Comparison of ENCODE assay signal across 9 mouse cellular contexts in genomic region chr17:65614431-65614830, GRCm38 (mm10). TPM values are rescaled to one million over a fixed set of nuclear protein-coding genes. Genes with fewer than 3 reads are reported as not detected.
DNase-seq lines count a peak whose midpoint lies in the region; ATAC-seq and TF ChIP-seq lines count a peak whose summit lies in the region.
"Had no signal": no experiment of that assay in that cellular context is flagged by ENCODE, and none has a peak within 500 bp of the region (broad histone marks: within the 10 kb centered on the region; RNA-seq: fewer than 3 reads in every experiment).

No protein-coding gene starts in this region.

- H3K4me3 ChIP-seq in limb, embryonic 14.5 days (replicated peaks; ENCODE audit: low read length) = peak overlapping the region; percentile 96
- H3K4me3 ChIP-seq in stomach, embryonic 16.5 days (replicated peaks; ENCODE audit: low read length) = peak overlapping the region; percentile 96

- H3K4me1 ChIP-seq in limb, embryonic 14.5 days (ENCODE audit: control insufficient read depth, insufficient read depth, low read length) = peaks cover 19% of the 10 kb centered on the region
- peaks cover 13% of the 10 kb centered on the region for H3K4me1 ChIP-seq in stomach, embryonic 16.5 days (ENCODE audit: control insufficient read depth, insufficient read depth, low read length)

- WGBS in limb, embryonic 14.5 days = 2% methylated on average over 9 of the region's 9 CpGs
- WGBS in stomach, embryonic 16.5 days = 2% methylated on average over 9 of the region's 9 CpGs

- no peak for DNase-seq in frontal cortex, postnatal 10 days (ENCODE audit: low spot score in 2 of 2)
- peak; percentile 55 for DNase-seq in retina, embryonic 14.5 days (ENCODE audit: low spot score)
- DNase-seq in retina, postnatal 1 day = no peak
- peak; percentile 5 for DNase-seq in limb, embryonic 14.5 days (ENCODE audit: low spot score)
- no peak for DNase-seq in urinary bladder, adult 18-20 months (ENCODE audit: low spot score in 2 of 2)
- no peak for DNase-seq in layer of hippocampus, postnatal 14 days (ENCODE audit: low spot score in 2 of 2)

- H3K9ac ChIP-seq in limb, embryonic 14.5 days (ENCODE audit: low read depth, low read length, severe bottlenecking) = peak overlapping the region; percentile 96
- peak overlapping the region; percentile 100 for H3K9ac ChIP-seq in stomach, embryonic 16.5 days (ENCODE audit: low read length)

- H3K27ac ChIP-seq in limb, embryonic 14.5 days (replicated peaks; ENCODE audit: low read depth, low read length) = peak overlapping the region; percentile 99
- H3K27ac ChIP-seq in stomach, embryonic 16.5 days (ENCODE audit: low read length) = peak overlapping the region; percentile 100

- TF ChIP-seq POLR2A in limb, embryonic 14.5 days (IDR thresholded peaks at IDR 0.05; ENCODE audit: borderline replicate concordance, extremely low read depth, insufficient read depth, insufficient read length) = no peak

- peak overlapping the region; percentile 57 for H3K4me2 ChIP-seq in limb, embryonic 14.5 days (replicated peaks; ENCODE audit: low read depth, low read length, severe bottlenecking)
- peak overlapping the region; percentile 88 for H3K4me2 ChIP-seq in stomach, embryonic 16.5 days (ENCODE audit: low read depth, low read length)

- H3K36me3 ChIP-seq in limb, embryonic 14.5 days (ENCODE audit: control insufficient read depth, insufficient read depth, low read length) = no peaks in the 10 kb centered on the region
- H3K36me3 ChIP-seq in stomach, embryonic 16.5 days (ENCODE audit: control insufficient read depth, insufficient read depth, low read length) = no peaks in the 10 kb centered on the region

- peak; percentile 4; the same call in 1 of the 2 replicates for ATAC-seq in frontal cortex, adult (ENCODE audit: low TSS enrichment)
- no peak for ATAC-seq in limb, embryonic 14.5 days (ENCODE audit: low FRiP score, low read depth)
- no peak for ATAC-seq in stomach, embryonic 16.5 days (ENCODE audit: insufficient read depth, low FRiP score)

- no peaks in the 10 kb centered on the region for H3K27me3 ChIP-seq in limb, embryonic 14.5 days (ENCODE audit: control insufficient read depth, insufficient read depth, low read length)
- H3K27me3 ChIP-seq in stomach, embryonic 16.5 days (ENCODE audit: control insufficient read depth, insufficient read depth, low read length) = no peaks in the 10 kb centered on the region

- no peaks in the 10 kb centered on the region for H3K9me3 ChIP-seq in limb, embryonic 14.5 days (ENCODE audit: control insufficient read depth, low read length)
- no peaks in the 10 kb centered on the region for H3K9me3 ChIP-seq in stomach, embryonic 16.5 days (replicated peaks; ENCODE audit: control insufficient read depth, low read length)

RNA-seq across cellular contexts. Expression of gene Vapa, which starts 1.1 kb away (rescaled TPM):
- 53.0 and 57.7 TPM in 2 replicates for polyA plus RNA-seq in limb, embryonic 14.5 days (2012; rRNA removed)
- polyA plus RNA-seq in limb, embryonic 14.5 days (2014; fragmentation: Nextera tagmentation; extraction: Ambion mirVana) = 192 and 196 TPM in 2 replicates
- 155 and 158 TPM in 2 replicates for polyA plus RNA-seq in stomach, embryonic 16.5 days (2015; fragmentation: Nextera tagmentation; extraction: Ambion mirVana)
- total RNA-seq in layer of hippocampus, postnatal 14 days (2021) = 100 to 1,000 TPM; 150 to 156 TPM

RNA-seq across cellular contexts. Expression of gene Txndc2, which starts 27.5 kb away (rescaled TPM):
- polyA plus RNA-seq in limb, embryonic 14.5 days (2012; rRNA removed) = 0.08 and 0.14 TPM in 2 replicates
- 0.10 and 0.22 TPM in 2 replicates for polyA plus RNA-seq in limb, embryonic 14.5 days (2014; fragmentation: Nextera tagmentation; extraction: Ambion mirVana)
- not detected in 2 replicates for polyA plus RNA-seq in stomach, embryonic 16.5 days (2015; fragmentation: Nextera tagmentation; extraction: Ambion mirVana)
- total RNA-seq in layer of hippocampus, postnatal 14 days (2021) = under 1 TPM in 1 of 2 experiments, not detected in 1; 0.36 TPM
- polyA plus RNA-seq: CD4-positive, CD25-positive, alpha-beta regulatory T cell, adult 4 months had no signal

Comparison
In these comparisons a context has a peak if more than half of its experiments do, and no peak if none do; other contexts are left out.
1. DNase-seq: peak in retina, embryonic 14.5 days (single experiment) and limb, embryonic 14.5 days (single experiment); none in frontal cortex, postnatal 10 days (0 of 2), retina, postnatal 1 day (single experiment), urinary bladder, adult 18-20 months (0 of 2) and layer of hippocampus, postnatal 14 days (0 of 2).